Mouse (Mus musculus): ENCODE results near the gene Gmfg.

DNA sequence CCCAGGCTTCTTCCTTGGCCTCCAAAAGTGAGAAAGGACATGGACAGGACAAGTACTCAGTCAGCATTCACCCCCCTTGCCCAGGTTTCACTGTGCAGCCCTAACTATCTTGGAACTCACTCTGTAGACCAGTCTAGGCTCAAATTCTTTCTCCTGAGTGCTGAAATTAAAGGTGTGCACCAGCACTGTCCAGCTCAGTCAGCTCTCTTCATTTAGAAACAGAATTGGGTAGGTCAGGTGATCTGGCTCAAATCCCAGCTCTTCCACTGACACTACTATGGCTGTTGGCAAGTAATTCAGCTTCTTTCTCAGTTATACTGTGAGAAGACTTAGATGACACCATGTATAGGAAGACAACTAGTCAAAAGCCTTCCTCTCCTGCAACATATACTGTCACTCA, 9.5 kb upstream of the Gmfg start:
- TF ChIP-seq CTCF (IDR thresholded peaks at IDR 0.05; ENCODE audit: borderline replicate concordance, insufficient read depth, low read depth, low read length) (no peak), POLR2A (IDR thresholded peaks at IDR 0.05; ENCODE audit: borderline replicate concordance, insufficient read depth, low read length) (no peak)

Data from cerebellum, adult 2 months (tissue).